Comparison of ENCODE assay signal across 8 mouse cellular contexts in genomic region chr2:92883912-92884243, GRCm38 (mm10). TPM values are rescaled to one million over a fixed set of nuclear protein-coding genes. Genes with fewer than 3 reads are reported as not detected.
A peak's percentile ranks its signal among the peaks of the same experiment; 100 is the strongest.
DNase-seq lines count a peak whose midpoint lies in the region; ATAC-seq lines count a peak whose summit lies in the region.
"Had no signal": no experiment of that assay in that cellular context is flagged by ENCODE, and none has a peak within 500 bp of the region (broad histone marks: within the 10 kb centered on the region; RNA-seq: fewer than 3 reads in every experiment).

No protein-coding gene starts in this region.

- H3K4me2 ChIP-seq in embryonic facial prominence, embryonic 15.5 days (replicated peaks): peak overlapping the region; percentile 33

- DNase-seq in ovary, postnatal 36 days (ENCODE audit: low spot score): peak; percentile 16
- no peak for DNase-seq in ovary, postnatal 14 days (ENCODE audit: low spot score)
- DNase-seq in kidney, postnatal 36 days: peak; percentile 41 to 44
- DNase-seq in naive thymus-derived CD4-positive, alpha-beta T cell, adult 2 months (ENCODE audit: low read depth): peak; percentile 3
- no peak for DNase-seq in urinary bladder, adult 2 months (ENCODE audit: low spot score)
- no peak for DNase-seq in thymus, postnatal 10 days (ENCODE audit: low spot score in 2 of 2)

- ATAC-seq in embryonic facial prominence, embryonic 15.5 days (ENCODE audit: insufficient number of reproducible peaks, low FRiP score, low TSS enrichment, low read depth): no peak

- peaks cover 9% of the 10 kb centered on the region for H3K4me1 ChIP-seq in embryonic facial prominence, embryonic 15.5 days

- 0 out of 2 replicates have a peak, but pooled peaks cover 4% of the 10 kb centered on the region for H3K27me3 ChIP-seq in embryonic facial prominence, embryonic 15.5 days
- H3K27me3 ChIP-seq: neural tube, embryonic 12.5 days had no signal

- H3K4me3 ChIP-seq in embryonic facial prominence, embryonic 15.5 days (replicated peaks): no peak overlapping the region
- H3K4me3 ChIP-seq: neural tube, embryonic 12.5 days had no signal

- WGBS in embryonic facial prominence, embryonic 15.5 days: 0% methylated on average over 2 of the region's 2 CpGs

- H3K9ac ChIP-seq in embryonic facial prominence, embryonic 15.5 days: no peak overlapping the region
- H3K9ac ChIP-seq: neural tube, embryonic 12.5 days had no signal

- no peaks in the 10 kb centered on the region for H3K36me3 ChIP-seq in embryonic facial prominence, embryonic 15.5 days
- H3K36me3 ChIP-seq: neural tube, embryonic 12.5 days had no signal

- no peaks in the 10 kb centered on the region for H3K9me3 ChIP-seq in embryonic facial prominence, embryonic 15.5 days (replicated peaks)
- H3K9me3 ChIP-seq: neural tube, embryonic 12.5 days had no signal

- H3K27ac ChIP-seq in embryonic facial prominence, embryonic 15.5 days (replicated peaks): peak overlapping the region; percentile 63
- H3K27ac ChIP-seq: neural tube, embryonic 12.5 days had no signal

RNA-seq across cellular contexts. Expression of gene Syt13, which starts 31.0 kb away (rescaled TPM):
- polyA plus RNA-seq in embryonic facial prominence, embryonic 15.5 days (2015; fragmentation: Nextera tagmentation; extraction: Ambion mirVana): 6.2 TPM in 2 replicates
- 0.60 and 0.62 TPM in 2 replicates for polyA plus RNA-seq in urinary bladder, adult 2 months (2012; rRNA removed)

Comparison
In these comparisons a context has a peak if more than half of its experiments do, and no peak if none do; other contexts are left out.
1. DNase-seq: peak in ovary, postnatal 36 days (single experiment), kidney, postnatal 36 days (2 of 2) and naive thymus-derived CD4-positive, alpha-beta T cell, adult 2 months (single experiment); none in ovary, postnatal 14 days (single experiment), urinary bladder, adult 2 months (single experiment) and thymus, postnatal 10 days (0 of 2).